Mouse (Mus musculus): ENCODE results near the gene Gm2000. TPM values are rescaled to one million over a fixed set of nuclear protein-coding genes. Genes with fewer than 3 reads are reported as not detected.
"Not testable (repeated sequence)": the region's sequence is repeated elsewhere in the genome, so short reads cannot be mapped to it uniquely, and the experiment has no call there.

Gene Gm2000
- 1,000 to 10,000 TPM; 2,130 to 3,550 TPM for polyA plus RNA-seq (2017; shearing (Covaris generic))

DNA sequence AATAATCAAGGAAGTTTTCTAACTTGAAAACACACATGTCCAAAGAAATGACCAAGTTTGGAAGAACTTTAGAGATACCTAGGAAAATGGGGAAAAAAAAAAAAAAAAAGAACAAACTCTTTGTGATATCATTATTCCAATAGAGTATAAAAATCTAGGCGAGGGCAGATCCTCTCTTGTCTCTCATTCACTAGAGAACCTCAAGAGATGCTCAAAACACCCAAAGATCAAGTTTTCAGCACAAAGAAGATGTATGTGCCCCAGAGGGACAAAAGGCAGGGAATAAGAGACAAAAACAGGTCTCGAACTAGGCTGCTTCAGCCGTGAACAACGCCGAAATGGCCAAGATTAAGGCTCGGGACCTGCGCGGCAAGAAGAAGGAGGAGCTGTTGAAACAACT, at the start of gene Gm2000:
Gm2000 (plus strand) TSS at position 301 of the 400 bp plus-strand sequence.
- no peak for ATAC-seq

DNA sequence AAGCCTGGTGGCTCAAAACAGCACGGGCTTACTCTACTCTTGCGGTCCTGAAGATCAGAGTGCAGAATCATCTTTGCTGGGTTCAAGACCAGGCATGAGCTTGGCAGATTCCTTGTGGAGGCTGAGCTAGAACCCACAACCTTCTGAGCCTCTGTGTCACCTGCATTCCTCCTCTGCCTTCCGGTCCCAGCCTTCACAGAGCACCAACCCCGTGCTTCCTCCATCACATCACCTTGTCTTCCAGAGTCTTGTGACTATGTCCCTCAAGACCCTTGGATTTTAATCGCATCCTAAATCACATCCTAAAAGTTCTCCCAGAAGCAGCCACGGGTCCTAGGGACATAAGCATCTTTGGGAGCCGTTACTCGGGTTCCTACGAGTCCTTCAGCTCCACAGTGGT, 42.7 kb upstream of the Gm2000 start:
- ATAC-seq, result no peak

DNA sequence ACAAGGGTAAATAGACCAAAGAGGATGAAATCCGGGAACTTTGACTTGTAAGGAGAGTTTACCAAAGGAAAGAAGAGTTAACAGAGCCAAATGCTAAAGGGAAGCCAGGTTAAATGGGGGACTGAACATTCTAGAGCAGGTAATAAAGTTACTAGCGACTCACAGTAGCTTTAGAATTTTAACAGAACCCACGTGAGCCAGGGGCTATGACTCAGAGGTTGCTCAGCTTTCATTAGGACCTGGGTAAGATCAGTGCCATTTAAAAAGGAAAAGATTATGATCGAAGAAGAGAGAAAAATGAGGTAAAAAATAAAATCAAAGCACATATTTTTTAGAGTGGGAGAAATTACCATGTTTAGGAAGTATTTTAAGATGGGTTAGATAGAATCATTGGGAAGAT, 25.0 kb upstream of the Gm2000 start:
- ATAC-seq, result no peak

DNA sequence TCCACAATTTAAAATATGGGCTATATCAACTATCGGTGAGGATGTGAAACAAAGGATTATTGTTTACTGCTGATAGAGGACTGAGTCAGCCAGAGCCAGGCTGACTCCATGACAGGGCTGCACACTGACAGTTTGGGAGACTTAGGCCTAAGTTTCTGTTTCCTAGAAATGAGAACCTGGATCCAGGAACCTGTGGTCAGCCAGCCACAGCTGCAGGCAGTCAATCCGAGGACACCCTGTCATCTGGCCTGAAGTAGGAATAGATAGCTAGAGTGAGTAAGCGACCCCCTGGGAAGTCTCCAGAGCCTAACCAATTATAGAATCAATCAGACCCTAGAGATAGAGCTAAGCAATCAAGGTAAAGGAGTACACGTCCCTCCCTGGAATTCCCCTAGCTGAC, 21.4 kb upstream of the Gm2000 start:
- ATAC-seq, result no peak

DNA sequence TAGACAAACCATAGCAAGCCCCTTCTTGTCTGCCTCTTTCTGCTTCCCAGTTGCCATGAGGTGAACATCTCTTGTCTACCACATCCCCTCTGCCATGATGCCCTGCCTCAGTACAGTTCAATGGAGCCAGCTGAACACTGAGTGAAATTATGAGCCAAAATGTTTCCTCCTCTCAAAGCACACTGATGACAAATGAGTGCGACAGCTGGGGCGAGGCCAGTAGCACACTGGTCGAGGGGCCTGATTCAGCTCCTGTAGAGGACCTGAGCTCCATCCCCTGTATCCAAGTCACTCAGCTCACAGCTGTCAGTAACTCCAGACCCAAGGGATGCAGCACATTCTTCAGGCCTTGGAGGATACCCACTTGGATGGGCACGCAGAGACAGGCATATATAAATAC, 20.2 kb upstream of the Gm2000 start:
- no peak for ATAC-seq

DNA sequence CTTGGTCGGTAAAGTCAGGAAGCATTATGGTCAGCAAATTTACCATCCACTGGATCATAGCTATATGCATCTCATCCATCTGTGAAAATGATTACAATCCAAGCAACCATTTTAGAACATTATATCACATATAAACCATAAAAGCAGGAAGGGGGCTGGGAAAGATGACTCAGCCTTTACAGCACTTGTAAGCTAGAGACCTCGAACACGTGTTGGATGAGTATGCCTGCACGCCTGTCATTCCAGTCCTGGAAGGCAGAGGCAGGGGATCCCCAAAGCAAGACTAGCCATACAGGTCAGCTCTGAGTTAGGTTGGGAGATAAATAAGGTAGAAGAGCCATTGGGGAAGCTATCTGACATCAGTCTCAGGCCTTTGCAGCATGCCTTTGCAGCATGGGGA, 16.8 kb upstream of the Gm2000 start:
- ATAC-seq, result no peak

DNA sequence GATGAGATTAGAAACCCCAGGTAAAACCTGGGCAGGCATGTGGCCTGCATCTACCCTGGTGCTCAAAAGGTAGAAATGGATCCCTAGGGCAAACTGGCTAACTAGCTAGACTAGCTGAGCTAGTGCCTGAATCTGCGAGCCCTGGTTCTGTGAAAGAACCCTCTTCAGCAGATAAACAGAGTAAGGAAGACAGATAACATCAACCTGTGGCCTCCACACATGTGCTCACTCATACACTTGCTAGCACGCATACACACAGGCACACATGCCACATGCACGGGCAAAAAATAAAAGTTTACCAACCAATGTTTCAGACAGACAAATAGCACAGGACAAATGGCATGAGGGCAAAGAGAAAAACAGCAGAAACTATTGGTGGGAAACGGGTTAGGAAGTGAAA, 15.4 kb upstream of the Gm2000 start:
- ATAC-seq, result no peak

DNA sequence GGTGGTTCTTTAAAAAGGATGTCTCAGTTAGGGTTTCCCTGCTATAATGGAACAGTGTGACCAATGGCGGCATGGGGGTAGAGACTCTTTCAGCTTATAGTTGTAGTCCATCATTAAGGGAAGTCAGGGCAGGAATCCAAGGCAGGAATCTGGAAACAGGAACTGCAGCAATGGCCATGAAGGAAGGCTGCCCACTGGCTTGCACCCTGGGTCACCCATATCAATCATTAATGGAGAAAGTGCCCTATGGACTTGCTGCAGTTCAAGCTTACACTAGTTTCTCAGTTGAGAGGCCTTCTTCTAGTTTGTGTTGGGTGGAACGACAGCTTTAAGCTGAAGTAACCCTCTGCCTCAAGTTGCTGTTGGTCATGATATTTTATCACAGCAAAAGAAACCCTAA, 13.4 kb upstream of the Gm2000 start:
- no peak for ATAC-seq

DNA sequence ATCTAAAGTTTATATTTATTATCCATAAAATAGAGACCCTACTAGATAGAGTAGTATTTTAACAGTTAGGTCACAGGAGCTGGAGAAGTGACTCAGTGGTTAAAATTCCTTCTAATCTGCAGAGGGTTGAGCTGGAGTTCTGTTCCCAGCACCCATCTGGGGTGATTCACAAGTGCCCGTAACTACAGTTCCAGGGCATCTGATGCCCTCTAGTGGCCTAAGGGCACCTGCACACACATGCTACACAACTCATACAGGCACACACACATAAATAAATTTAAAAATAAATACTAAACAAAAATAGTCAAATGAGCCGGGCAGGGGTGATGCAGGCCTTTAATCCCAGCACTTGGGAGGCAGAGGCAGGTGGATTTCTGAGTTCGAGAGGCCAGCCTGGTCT, 15.4 kb downstream of the Gm2000 start:
- no peak for ATAC-seq

DNA sequence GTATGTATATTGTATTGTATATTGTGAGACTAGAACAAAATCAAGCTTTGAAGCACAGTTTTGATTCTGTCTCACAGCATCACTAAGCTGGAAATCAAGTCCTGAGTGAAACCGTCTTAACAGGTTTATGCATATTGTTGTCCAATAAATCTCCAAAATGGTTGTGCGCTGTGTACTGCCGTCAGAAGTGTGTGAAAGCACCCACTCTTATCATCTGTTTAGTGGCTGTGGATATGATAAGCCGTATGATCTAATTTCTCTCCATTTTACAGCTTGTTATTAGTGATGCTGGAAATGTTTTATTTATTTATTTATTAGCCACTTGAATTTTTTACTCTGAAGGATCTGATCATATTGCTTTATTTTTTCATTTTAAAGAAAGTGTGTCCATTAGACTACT, 20.4 kb downstream of the Gm2000 start:
- no peak for ATAC-seq

DNA sequence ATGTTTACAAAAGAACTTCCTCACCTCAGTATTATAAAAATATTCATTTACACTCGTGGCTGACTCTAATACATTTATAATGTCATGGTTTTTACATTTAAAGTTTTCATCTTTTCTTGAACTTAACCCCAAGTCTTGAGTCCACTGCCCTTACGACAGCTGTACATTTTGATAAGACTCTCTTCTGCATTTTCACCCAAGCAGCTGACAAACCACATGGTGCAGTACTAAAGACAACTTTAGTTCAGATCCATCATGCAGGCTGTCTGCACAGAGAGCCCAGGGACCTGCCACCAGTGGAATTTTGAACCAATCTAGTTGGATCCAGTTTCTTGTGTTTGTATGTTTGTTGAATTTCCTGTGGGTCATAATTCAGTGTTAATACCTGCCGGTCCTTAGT, 21.0 kb downstream of the Gm2000 start:
- no peak for ATAC-seq

DNA sequence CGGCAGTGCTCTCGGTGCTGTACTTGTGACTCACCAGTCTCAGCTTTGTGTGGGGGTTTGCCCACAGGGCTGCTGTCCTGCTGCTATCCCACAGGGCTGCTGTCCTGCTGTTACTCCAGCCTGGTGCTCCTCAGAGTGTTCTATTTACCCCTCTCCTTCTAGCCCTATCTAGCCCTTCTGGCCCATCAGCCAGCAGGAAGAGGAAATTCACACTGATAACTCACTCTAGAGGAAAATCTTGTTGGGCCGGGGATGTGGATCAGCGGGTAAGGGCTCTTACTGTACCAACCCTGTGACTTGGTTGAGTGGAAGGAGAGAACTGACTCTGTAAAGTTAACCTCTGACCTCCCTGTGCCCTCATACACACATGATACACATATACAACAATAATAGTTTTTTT, 27.3 kb downstream of the Gm2000 start:
- no peak for ATAC-seq

DNA sequence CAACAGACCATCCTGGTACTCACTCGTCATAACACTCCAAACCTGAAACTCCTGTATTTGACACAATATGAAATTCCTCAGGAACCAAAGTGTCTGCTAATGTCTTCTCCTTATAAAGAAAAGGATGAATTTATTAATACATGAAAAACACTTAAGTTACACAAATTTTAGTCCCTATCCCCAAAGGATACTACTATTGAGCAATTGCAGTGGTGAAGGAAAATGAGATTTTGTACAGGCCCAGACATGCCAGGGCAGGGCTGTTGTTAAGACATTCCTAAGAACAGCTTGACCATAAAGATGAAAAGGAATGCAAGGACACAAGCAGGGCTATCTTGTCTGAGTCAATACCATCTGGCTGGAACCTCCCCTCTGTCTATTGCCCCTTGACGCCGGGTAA, 34.3 kb downstream of the Gm2000 start:
- ATAC-seq, result not testable (repeated sequence)

DNA sequence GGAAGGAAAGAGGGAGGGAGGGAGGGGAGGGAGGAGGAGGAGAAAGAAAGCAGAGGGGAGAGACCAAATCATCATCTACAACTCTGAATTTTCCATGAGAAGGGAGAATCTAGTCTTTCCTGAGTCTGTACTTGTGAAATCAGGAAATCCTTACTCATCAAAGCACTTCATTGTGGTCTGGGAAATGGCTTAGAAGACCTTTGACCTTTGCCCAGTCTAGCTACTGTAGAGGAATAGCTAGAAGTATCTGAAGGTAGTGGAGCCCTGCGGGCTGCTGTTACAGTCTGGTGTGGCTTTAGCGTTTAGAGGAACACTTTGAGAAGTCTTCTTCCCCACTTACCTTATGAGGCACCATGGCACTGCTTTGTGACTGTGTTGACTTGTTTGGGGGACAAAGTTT, 36.7 kb downstream of the Gm2000 start:
- no peak for ATAC-seq

DNA sequence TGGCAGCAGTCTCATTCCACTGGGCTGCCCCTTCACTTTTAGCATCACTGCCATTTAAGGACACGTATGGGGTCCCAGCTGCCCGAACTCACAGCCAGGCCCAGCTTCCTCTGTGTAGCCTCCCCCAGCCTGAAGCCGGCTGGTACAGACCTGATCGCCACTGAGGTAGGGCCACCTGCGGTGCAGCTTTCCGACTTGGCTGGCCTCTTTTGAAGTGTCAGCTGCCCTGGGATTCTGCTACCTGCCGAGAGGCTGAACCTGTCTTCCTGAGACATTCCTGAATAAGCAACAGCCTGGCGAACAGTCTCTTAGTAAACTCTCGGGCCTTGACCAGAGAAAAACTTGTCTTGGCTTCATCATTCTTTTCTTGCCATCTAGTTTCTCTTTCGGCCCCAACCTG, 37.4 kb downstream of the Gm2000 start:
- no peak for ATAC-seq

DNA sequence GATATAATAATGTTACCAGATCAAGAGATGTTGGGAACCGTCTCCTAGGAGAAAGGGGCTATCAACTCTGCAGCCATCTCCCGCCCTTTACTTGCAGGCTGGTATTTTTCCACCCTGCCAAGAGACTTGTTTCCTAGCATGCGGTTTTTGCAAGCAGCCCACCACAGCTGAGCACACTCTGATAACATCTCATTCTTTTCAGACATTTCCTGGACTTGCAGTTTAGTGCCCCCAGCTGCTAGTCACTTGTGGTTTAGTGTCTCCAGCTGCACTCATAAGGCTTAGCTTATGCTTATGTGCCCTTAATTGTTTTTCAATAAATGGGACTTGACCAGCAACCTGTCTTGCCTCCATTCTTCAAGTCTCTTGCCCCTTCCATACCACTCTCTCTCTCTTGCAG, 42.2 kb downstream of the Gm2000 start:
- ATAC-seq, result peak; percentile 82

DNA sequence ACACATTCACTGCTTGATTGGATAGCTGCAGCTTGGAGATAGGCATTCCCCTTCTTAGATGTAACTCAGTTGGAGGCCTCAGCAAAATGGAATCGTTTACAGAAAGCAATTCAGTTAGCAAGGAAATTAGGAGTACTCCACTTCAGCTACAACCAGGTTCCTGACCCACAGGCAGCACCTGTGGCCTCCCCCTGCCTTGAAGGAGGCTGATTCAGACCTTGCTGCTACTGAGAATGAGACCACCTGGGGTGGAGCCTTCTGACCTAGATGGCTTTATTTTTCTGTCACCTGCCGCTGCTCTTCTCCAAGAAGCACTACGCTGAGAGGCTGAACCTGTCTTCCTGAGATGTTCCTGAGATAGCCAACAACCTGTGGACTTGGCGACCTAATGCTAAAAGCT, 42.7 kb downstream of the Gm2000 start:
- ATAC-seq, result peak; percentile 17

Other genes with a start within 250 kb of the Gm2000 start
- not detected for gene Fam163a, start 161.0 kb upstream of the Gm2000 start, polyA plus RNA-seq (2017; shearing (Covaris generic))
- gene Tdrd5, start 62.4 kb upstream of the Gm2000 start, polyA plus RNA-seq (2017; shearing (Covaris generic)), result not detected
- gene Nphs2, start 55.3 kb upstream of the Gm2000 start, polyA plus RNA-seq (2017; shearing (Covaris generic)), result not detected
- gene Axdnd1, start 55.1 kb downstream of the Gm2000 start, polyA plus RNA-seq (2017; shearing (Covaris generic)), result 1 to 10 TPM in 1 of 2 experiments, under 1 TPM in 1; 0.93 to 1.2 TPM
- 10 to 100 TPM; 56.3 TPM for gene Soat1, start 108.3 kb downstream of the Gm2000 start, polyA plus RNA-seq (2017; shearing (Covaris generic))
- 1 to 10 TPM in 1 of 2 experiments, under 1 TPM in 1; 0.66 to 4.8 TPM for gene Gm10031, start 158.0 kb downstream of the Gm2000 start, polyA plus RNA-seq (2017; shearing (Covaris generic))
- 1 to 10 TPM; 4.6 to 4.9 TPM for gene Abl2, start 192.7 kb downstream of the Gm2000 start, polyA plus RNA-seq (2017; shearing (Covaris generic))

Measured in CD4-positive, CD25-positive, alpha-beta regulatory T cell, adult 4 months (primary cell).